Mouse (Mus musculus) bone marrow, adult 2 months (tissue): ENCODE measurements around the gene Tulp2. TPM values are rescaled to one million over a fixed set of nuclear protein-coding genes. Genes with fewer than 3 reads are reported as not detected.
"Not testable (repeated sequence)": the region's sequence is repeated elsewhere in the genome, so short reads cannot be mapped to it uniquely, and the experiment has no call there.

Experiments used
- H3K27ac ChIP-seq: fragments of 200-500 bp; 2 replicates; pipeline ENCODE4 v1.5.1; 2012; ENCODE audit warnings: low read depth, mild to moderate bottlenecking, control low read depth, inconsistent platforms, low read length; ENCODE audit not compliant: control insufficient read depth, poor library complexity, insufficient read depth
- H3K4me1 ChIP-seq: fragments of 200-500 bp; 2 replicates; pipeline ENCODE4 v1.6.1; 2011; ENCODE audit warnings: low read length; ENCODE audit not compliant: control insufficient read depth, insufficient read depth
- H3K4me3 ChIP-seq: fragments of 200-500 bp; replicated peaks from 2 replicates; pipeline ENCODE3; 2011; ENCODE audit warnings: mild to moderate bottlenecking, low read depth, low read length, control low read depth; ENCODE audit not compliant: control insufficient read depth
- CTCF ChIP-seq: fragments of 200-500 bp; IDR thresholded peaks from 2 replicates; pipeline ENCODE4 v1.5.1; 2011; ENCODE audit warnings: low read length, control low read depth; ENCODE audit not compliant: control insufficient read depth, insufficient read depth
- POLR2A ChIP-seq: fragments of 200-500 bp; IDR thresholded peaks from 2 replicates; pipeline ENCODE4 v1.6.1; 2011; ENCODE audit warnings: low read depth, mild to moderate bottlenecking, control low read depth, low read length, borderline replicate concordance; ENCODE audit not compliant: control insufficient read depth
- WGBS: fragments of 180-500 bp; shearing (Covaris S2); methylation state at CpG from one replicate; pipeline ENCODE4 v1.1.7; 2018; 5-methylcytosine and 5-hydroxymethylcytosine counted together
- polyA plus RNA-seq: library from polyadenylated mRNA; stranded (reverse); fragments of >200 nt; gene quantifications from 2 replicates; pipeline ENCODE4 v1.2.4, GENCODE M21; 2011; ENCODE audit warnings: low replicate concordance; ENCODE audit not compliant: missing spikeins, insufficient read depth, insufficient read length

The Tulp2 gene
- polyA plus RNA-seq, 1 experiment = 1.3 TPM

DNA sequence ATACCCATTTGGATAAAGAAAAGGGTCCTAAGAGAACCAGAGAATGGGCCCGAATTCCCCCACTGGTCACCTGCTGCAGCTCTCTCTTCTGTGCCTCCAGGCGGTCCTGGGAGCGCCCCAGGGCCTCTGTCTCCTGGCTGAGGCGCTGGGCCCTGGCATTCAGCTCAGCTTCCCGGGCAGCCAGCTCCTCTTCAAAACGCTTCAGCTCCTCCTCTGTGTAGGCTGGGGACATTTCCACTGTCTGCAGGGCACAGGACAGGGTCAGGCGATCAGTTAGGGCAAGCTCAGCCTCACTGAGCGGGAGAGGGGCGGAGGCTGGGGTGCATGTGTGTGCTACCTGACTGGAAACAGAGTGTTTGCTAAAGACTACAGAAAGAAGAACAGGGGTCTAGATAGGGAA is 12.9 kb downstream of the Tulp2 start:
- H3K4me1 ChIP-seq = no peaks in the 10 kb centered on the region
- TF ChIP-seq POLR2A = no peak
- no peak for TF ChIP-seq CTCF
- no peak overlapping the region for H3K27ac ChIP-seq
- H3K4me3 ChIP-seq = no peak overlapping the region
- 87% methylated on average over 9 of the region's 9 CpGs for WGBS

- WGBS = 94% methylated on average over 6 of the region's 6 CpGs
- Histone ChIP-seq H3K4me3 (no peak overlapping the region), H3K4me1 (no peaks in the 10 kb centered on the region), H3K27ac (no peak overlapping the region)
- no peak for TF ChIP-seq CTCF
- no peak for TF ChIP-seq POLR2A
These were observed 16.8 kb downstream of the Tulp2 start for GRCm38 (mm10) chr7:45498427-45498826.

DNA sequence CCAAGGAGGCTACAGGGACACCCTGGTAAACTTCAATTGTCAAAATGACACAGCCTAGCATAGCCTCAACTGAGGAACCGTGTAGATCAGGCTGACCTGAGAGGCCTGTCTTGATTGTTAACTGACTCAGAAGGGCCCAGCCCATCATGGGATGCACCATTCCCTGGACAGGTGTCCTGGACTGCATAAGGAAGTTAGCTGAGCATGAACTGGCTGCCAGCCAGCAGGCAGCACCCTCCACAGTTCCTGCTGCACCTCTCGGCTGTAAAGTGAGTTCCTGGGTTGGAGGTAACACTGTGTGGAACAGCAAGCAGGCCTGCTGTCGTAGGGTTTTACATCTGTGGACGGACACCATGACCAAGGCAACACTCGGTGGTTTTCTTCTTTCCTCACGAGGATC is 25.9 kb downstream of the Tulp2 start:
- H3K27ac ChIP-seq = no peak overlapping the region
- peaks cover 3% of the 10 kb centered on the region; the same call in 1 of the 2 replicates for H3K4me1 ChIP-seq
- TF ChIP-seq POLR2A (no peak), CTCF (no peak)
- H3K4me3 ChIP-seq = peak overlapping the region; percentile 8
- WGBS = 69% methylated on average over 6 of the region's 6 CpGs

DNA sequence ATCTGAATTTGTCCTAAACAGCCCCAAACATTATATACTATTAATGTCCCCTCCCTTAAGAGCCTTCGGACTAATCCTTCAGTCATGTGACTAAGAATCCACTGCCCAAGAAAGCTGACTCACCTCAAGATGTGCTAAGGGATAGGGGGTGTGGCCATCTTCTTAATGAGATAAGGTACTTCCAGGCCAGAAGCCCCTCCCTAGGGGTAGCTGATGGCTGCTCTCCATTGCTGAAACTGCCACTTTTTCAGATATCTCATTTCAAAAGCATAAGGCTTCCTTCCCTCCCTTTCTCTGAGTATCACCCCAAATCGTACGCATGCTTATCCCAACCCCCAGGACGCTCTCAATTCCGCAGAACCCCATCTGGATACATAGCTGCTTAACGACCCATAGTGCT is 26.9 kb downstream of the Tulp2 start:
- Histone ChIP-seq H3K27ac (peak overlapping the region; percentile 77), H3K4me3 (peak overlapping the region; percentile 71), H3K4me1 (peaks cover 3% of the 10 kb centered on the region; the same call in 1 of the 2 replicates)
- no peak for TF ChIP-seq CTCF
- no peak for TF ChIP-seq POLR2A
- 31% methylated on average over 6 of the region's 6 CpGs for WGBS

DNA sequence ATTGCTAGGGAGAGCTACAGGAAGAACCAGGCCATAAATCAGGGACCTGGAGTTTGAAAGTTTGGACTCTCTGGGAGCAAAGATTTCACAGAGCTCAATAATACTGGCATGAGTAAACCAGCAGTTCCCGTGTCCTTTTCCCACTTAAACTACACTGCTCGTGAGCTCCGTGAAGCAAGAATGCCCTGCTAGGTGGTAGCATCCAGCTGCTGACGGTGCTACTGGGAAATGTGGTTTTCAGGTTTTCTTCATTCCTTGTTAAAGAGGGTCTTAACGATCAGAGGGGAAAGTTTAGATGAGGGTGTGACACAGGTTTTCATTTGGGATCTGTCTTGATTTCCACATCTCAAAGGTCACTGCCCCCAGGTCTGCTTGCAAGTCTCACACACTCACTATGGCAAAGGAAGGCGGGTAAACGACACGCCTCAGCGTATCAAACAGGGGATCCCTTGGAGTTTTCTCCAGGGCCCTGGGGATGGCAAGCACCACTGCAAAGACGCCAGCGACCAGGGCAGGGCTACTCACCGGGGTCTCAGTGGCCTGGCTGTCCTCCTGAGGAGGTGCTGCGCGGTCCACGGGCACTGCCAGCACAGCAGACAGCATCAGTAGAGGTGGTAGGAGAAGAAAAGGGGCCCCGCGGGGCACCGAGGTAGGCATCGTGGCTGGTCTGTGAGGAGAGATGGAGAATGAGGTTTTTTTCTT is 27.7 kb downstream of the Tulp2 start:
- peaks cover 3% of the 10 kb centered on the region; the same call in 1 of the 2 replicates for H3K4me1 ChIP-seq
- WGBS = 4% methylated on average over 19 of the region's 19 CpGs
- H3K27ac ChIP-seq = peak overlapping the region; percentile 77
- TF ChIP-seq CTCF = no peak
- no peak for TF ChIP-seq POLR2A
- H3K4me3 ChIP-seq = peak overlapping the region; percentile 71

DNA sequence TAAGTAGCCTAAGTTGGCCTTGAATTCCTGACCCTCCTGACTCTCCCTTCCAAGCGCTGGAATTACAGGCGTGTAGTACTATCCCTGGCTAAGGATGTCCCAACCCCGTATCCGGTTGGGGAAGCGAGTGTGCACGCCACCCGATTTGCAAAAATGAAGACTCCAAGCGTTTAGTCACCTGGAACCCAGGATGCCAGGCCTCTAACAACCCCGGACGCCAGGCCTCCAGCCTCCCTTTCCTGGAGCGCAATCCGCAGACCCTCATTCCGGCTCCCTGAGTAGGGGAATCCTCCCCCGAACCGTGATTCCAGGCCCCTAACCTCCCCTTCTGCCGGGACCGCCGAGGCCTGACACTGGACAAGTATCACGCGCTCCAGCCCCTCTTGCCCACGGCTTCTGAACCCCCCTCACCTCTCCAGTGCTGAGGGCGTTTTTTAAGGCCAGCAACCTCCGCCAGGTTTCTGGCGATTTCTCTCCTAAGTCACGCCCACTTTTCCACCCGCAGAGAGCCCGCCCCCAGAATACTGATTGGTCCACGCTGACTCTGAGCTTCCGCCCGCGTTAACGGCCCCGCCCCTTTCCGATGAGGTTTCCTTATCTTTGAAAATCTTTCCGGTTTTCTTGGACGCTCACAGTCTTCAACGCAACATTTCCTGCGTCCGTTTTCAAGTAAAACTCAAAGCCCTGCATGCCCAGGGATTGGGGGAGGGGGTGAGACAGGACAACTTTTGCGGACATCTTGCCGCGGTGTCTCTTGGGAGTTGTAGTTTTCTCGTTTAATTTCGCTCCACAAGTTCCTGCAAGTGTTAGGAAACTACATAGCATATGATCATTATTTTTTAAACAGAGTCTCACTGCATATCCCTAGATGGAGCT is 28.5 kb downstream of the Tulp2 start, which contains the start of gene Nucb1:
Gene Nucb1 (minus strand): TSS at position 495 of the 876 bp plus-strand sequence.
- peak within 1 kb of the TSS; percentile 77 for H3K27ac ChIP-seq
- under 1% methylated on average over 44 of the region's 44 CpGs for WGBS
- TF ChIP-seq CTCF (no peak), POLR2A (peak; percentile 75)
- peaks cover 3% of the 10 kb centered on the region; the same call in 1 of the 2 replicates for H3K4me1 ChIP-seq
- H3K4me3 ChIP-seq = peak within 1 kb of the TSS; percentile 71

GRCm38 (mm10) chr7:45514411-45514810 is 32.7 kb downstream of the Tulp2 start:
- Histone ChIP-seq H3K4me3 (no peak overlapping the region), H3K27ac (no peak overlapping the region), H3K4me1 (no peaks in the 10 kb centered on the region)
- WGBS = 82% methylated on average over 7 of the region's 7 CpGs
- TF ChIP-seq POLR2A (no peak), CTCF (no peak)

- H3K4me1 ChIP-seq = no peaks in the 10 kb centered on the region
- H3K27ac ChIP-seq = no peak overlapping the region
- H3K4me3 ChIP-seq = no peak overlapping the region
- TF ChIP-seq CTCF (no peak), POLR2A (no peak)
- WGBS = 59% methylated on average over 16 of the region's 16 CpGs
These were observed 33.8 kb downstream of the Tulp2 start for GRCm38 (mm10) chr7:45515436-45515835.

GRCm38 (mm10) chr7:45516846-45517245 is 35.2 kb downstream of the Tulp2 start:
- 56% methylated on average over 5 of the region's 5 CpGs for WGBS
- H3K27ac ChIP-seq, H3K4me3 ChIP-seq, H3K4me1 ChIP-seq: not testable (repeated sequence)
